In genomic region chr13:106813087-106813486, GRCm38 (mm10) we compare ENCODE assay signal across 13 mouse cellular contexts.
A peak's percentile ranks its signal among the peaks of the same experiment; 100 is the strongest.
DNase-seq lines count a peak whose midpoint lies in the region; ATAC-seq lines count a peak whose summit lies in the region.
"Had no signal": no experiment of that assay in that cellular context is flagged by ENCODE, and none has a peak within 500 bp of the region (broad histone marks: within the 10 kb centered on the region; RNA-seq: fewer than 3 reads in every experiment).

No protein-coding gene starts in this region.

- DNase-seq in neural tube, embryonic 10.5 days (ENCODE audit: extremely low spot score, low spot score) = no peak
- DNase-seq in splenic B cell, adult 2 months (ENCODE audit: low read depth, low spot score) = peak; percentile 64
- no peak for DNase-seq in left cerebral cortex, adult 11 months (ENCODE audit: low spot score)
- DNase-seq: adrenal gland, adult 2 months; cerebellum, adult 8-10 months; right cerebral cortex, postnatal 14 days; thymus, adult 18-20 months had no signal

- 77% methylated on average over 9 of the region's 9 CpGs for WGBS in neural tube, embryonic 12.5 days

- H3K36me3 ChIP-seq in neural tube, embryonic 12.5 days = peaks cover 12% of the 10 kb centered on the region
- H3K36me3 ChIP-seq in splenic B cell, adult 2 months (ENCODE audit: control insufficient read depth, insufficient read depth, low read length, poor library complexity, severe bottlenecking) = no peaks in the 10 kb centered on the region; the same call in 1 of the 2 replicates

- H3K9me3 ChIP-seq in neural tube, embryonic 12.5 days = no peaks in the 10 kb centered on the region

- ATAC-seq in neural tube, embryonic 12.5 days (ENCODE audit: low FRiP score, low read depth) = 0 out of 2 replicates have a peak, but pooled peaks have one; percentile 74
- ATAC-seq in common myeloid progenitor, adult 5-6 weeks (replicated peaks; ENCODE audit: low read depth, poor library complexity, severe bottlenecking) = peak; percentile 88
- ATAC-seq in megakaryocyte, adult 5-6 weeks (ENCODE audit: poor library complexity, severe bottlenecking) = peak; percentile 79
- no peak for ATAC-seq in inflammation-experienced regulatory T-cells, adult 6 months

- H3K4me2 ChIP-seq in neural tube, embryonic 12.5 days (replicated peaks) = no peak overlapping the region

- no peak overlapping the region for H3K27ac ChIP-seq in neural tube, embryonic 12.5 days
- H3K27ac ChIP-seq: left cerebral cortex, adult 2 months; liver, embryonic 14.5 days had no signal

- no peak overlapping the region for H3K9ac ChIP-seq in neural tube, embryonic 12.5 days
- H3K9ac ChIP-seq: liver, embryonic 14.5 days had no signal

- H3K4me1 ChIP-seq in neural tube, embryonic 12.5 days = peaks cover 8% of the 10 kb centered on the region; the same call in 1 of the 2 replicates

- no peaks in the 10 kb centered on the region for H3K27me3 ChIP-seq in neural tube, embryonic 12.5 days (replicated peaks)
- no peaks in the 10 kb centered on the region for H3K27me3 ChIP-seq in splenic B cell, adult 2 months (ENCODE audit: control insufficient read depth, insufficient read depth, low read length, poor library complexity, severe bottlenecking)

- H3K4me3 ChIP-seq in neural tube, embryonic 12.5 days = no peak overlapping the region
- H3K4me3 ChIP-seq: left cerebral cortex, adult 2 months had no signal
